Mouse (Mus musculus) cerebellum, adult 2 months (tissue): ENCODE results near the gene Ddrgk1.

Experiments
- CTCF ChIP-seq: fragments of 200-500 bp; IDR thresholded peaks from 2 replicates; pipeline ENCODE4 v1.5.1; 2011; ENCODE audit warnings: low read depth, mild to moderate bottlenecking, control low read depth, low read length, moderate library complexity, borderline replicate concordance; ENCODE audit not compliant: insufficient read depth
- POLR2A ChIP-seq: fragments of 200-500 bp; IDR thresholded peaks from 2 replicates; pipeline ENCODE4 v1.6.1; 2011; ENCODE audit warnings: low read length, control low read depth, borderline replicate concordance; ENCODE audit not compliant: insufficient read depth

- TF ChIP-seq CTCF = no peak
- no peak for TF ChIP-seq POLR2A
Measured at GRCm38 (mm10) chr2:130705178-130705577, 40.7 kb upstream of the Ddrgk1 start.
